Mouse (Mus musculus) liver, adult 2 months (tissue): Measurements from ENCODE around the gene Prkar2b.

ENCODE experiments used
- CTCF ChIP-seq: fragments of 200-500 bp; IDR thresholded peaks from 2 replicates; pipeline ENCODE4 v1.5.1; 2011; ENCODE audit warnings: low read depth, low read length, control low read depth
- POLR2A ChIP-seq: fragments of 200-500 bp; IDR thresholded peaks from 2 replicates; pipeline ENCODE4 v1.6.1; 2011; ENCODE audit warnings: low read length, control low read depth; ENCODE audit not compliant: insufficient read depth; ENCODE audit errors: extremely low read depth

DNA sequence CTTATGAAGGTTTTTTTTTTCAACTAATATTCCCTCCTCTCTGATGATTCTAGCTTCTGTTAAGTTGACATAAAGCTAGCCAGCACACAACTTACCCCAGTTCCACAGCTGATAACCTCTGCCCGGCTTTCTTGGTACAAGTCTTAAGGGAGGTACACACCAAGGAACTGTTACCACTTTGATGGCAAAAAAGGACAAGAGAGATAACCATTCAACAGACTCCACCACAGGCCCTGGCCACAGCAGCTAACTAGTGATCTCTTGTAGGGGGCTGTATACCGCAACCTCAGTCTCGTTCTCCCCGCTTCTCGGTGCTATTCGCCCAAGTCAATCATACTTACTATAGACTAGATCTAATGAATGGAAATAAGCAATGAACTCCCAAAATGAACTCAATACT, 16.3 kb upstream of the Prkar2b start:
- no peak for TF ChIP-seq CTCF
- no peak for TF ChIP-seq POLR2A
